Mouse (Mus musculus): ENCODE data around the gene Arhgap10. TPM values are rescaled to one million over a fixed set of nuclear protein-coding genes. Genes with fewer than 3 reads are reported as not detected.

The Arhgap10 gene
- total RNA-seq, 2 experiments from 2014 or later: 3.5 to 21.8 TPM

DNA sequence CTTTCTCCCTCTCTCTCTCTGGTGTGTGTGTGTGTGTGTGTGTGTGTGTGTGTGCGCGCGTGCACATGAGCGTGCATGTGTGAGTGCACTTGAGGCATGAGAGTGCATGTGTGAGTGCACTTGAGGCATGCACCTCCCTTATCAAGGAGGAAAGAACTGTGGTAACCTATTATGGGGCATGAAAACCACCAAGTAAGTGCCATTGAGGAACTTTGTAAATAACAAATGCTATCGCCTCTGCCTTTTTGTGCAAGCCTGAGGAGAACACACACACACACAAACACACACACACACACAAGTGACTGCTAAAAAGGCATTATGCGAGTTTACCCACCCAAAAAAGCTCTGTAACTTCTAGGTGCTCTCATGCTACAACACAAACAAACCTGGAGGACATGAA is 28.5 kb downstream of the Arhgap10 start:
- no peak for ATAC-seq (replicated peaks; ENCODE audit: poor library complexity, severe bottlenecking)

DNA sequence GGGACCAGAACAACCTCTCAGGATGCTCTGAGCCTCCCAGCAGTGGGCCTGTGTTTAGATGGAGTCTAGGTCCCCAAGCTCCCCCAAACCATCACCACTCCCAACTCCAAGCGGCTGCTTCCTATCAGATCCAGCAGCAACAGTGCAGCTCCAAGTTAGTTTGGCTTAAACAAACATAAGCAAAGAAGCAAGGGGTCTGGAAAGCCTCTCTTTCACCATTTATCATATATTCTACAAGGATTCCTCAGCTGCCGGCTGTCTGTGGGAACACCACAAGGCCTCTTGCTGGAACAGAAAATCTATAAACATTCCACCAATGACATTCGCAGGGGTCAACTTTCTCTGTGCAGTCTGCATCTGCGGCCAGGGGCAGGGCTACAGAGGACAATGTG is 29.5 kb downstream of the Arhgap10 start:
- ATAC-seq (replicated peaks; ENCODE audit: poor library complexity, severe bottlenecking): no peak

DNA sequence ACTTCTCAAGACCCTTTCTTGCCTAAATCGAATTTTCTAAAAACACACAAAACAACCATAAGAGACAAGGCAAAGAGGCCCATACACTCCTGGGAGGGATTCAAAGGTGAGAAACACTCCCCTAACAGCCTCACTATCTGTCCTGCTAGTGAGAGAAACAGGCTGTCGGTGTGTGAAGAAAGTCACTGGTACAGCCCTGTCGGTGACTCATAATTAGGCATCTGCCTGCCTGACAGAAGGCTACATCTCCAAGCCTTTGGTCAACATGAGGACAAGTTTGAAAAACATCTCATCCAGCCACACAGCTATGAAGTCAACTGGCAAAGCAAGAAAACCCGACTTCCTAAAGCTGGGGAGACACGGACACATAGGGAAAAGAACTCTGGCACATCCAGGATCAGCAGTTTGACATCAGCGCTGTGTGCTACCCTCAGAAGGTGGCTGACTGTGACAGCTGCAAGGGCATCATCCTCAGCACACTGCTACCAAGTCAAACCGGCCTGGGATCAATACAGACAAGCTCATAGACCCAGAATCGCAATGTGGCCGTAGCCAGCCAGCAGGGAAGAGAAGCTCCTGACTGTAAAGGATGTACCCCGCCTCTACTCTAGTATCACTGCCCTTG is 30.1 kb downstream of the Arhgap10 start:
- ATAC-seq (replicated peaks; ENCODE audit: poor library complexity, severe bottlenecking): no peak

DNA sequence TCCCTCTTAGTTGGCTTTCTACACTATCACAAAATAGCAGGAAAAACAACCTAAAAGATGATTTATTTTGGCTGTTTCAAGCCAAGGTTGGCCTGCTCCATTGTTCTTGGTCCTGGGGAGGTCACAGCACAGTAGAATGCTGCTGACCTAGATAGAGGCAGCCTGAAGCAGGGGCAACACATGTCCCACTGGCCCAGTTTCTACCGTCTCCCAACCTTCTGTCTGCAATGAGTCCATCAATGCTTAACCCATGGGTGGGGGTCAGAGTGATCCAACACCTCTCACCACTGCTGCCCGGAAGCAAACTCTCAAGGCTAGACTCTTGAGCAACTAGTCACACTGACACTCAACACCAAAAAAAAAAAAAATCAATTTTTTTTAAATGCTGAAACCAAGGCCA is 31.0 kb downstream of the Arhgap10 start:
- no peak for ATAC-seq (replicated peaks; ENCODE audit: poor library complexity, severe bottlenecking)

DNA sequence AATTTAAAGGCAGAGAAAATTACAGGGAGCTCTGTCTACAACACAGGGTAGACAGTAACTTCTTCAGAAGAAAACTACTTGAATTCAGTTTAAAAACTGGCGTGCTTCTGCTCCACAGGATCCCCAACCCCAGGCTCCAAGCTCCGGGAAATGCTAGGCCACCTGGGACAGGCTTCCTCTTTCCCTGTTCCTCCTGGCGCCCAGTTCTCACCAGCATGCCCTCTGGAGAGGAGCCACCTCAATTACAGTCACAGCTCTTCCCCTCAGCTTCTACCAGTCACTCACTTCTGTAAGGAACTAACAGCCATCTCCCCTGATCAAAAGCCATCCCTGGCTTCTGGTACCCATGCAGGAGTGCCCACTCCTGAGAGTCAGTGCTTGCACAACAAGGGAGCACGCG is 32.9 kb downstream of the Arhgap10 start:
- peak; percentile 33 for ATAC-seq (replicated peaks; ENCODE audit: poor library complexity, severe bottlenecking)

DNA sequence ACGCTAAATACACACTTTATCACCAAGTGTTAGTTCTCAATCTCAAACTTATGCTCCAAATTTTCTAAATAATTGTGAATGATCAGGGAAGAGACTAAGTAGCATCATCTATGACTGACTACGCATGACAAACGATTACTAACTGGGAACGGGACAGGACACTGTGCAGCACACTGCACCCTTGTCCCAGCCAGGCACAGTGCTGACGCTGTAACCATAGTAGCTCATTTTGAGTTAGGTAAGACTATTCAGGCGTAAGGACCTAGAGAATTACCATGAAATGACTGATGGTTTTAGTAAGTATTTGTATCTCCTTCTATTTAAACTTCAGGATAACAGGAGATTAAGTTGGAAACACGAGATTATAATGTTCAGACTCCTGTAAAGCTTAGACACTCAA is 33.5 kb downstream of the Arhgap10 start:
- no peak for ATAC-seq (replicated peaks; ENCODE audit: poor library complexity, severe bottlenecking)

DNA sequence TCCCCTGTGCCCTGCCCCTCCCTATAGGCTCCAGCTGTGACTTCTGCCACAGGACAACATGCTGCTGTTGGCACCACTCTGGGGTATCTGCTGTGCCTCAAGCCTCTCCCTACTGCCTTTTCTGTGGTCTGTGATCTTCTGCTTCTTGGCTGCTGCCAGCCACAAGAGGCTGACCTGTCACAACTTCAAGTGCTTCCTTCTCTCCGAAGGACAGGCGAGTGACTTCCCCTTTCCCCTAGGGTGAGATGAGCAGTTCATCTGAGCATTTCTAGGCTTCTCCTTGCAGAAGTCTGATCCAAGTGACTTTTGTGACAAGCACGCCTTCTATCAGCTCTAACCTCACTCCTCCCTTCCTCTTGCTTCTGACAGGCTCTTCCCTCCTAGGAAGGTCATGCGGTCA is 34.1 kb downstream of the Arhgap10 start:
- ATAC-seq (replicated peaks; ENCODE audit: poor library complexity, severe bottlenecking): peak; percentile 86

DNA sequence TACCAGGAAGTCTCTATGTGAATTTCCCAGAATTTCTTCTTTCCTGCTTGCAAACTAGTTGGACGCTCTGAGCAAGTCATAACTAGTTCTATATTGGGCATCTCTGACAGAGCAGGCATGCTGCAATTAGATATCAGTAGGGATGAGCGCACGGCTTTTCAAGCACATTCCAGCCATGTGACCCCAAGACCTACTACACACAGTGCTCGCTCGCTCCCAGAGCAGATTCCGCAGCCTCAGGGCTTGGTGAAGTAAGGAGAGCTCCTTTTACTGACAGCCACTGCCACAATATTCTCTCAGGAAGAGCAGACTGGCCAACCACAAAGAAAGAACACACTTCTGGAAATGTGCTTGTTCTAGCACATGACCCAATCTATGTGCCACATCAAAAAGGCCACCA is 36.0 kb downstream of the Arhgap10 start:
- ATAC-seq (replicated peaks; ENCODE audit: poor library complexity, severe bottlenecking): no peak

DNA sequence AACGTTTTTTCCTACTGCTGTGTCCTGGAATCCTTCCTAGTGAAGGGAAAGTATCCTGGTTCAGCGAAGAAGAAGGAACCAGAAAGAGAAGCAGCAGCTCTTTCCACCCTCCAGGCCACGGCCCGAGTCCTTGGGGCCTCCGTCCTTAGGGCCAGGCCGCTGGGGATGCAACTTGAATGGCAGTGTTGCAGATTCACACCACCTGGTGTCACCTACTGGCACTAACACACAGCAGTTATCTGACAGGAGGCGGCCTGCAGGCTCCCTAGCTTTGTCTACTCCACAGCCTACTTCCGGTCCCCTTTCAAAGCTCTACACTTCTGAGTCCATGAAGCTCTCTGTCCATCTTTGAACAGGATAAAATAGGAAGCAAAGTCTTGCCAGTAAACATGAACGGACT is 37.8 kb downstream of the Arhgap10 start:
- ATAC-seq (replicated peaks; ENCODE audit: poor library complexity, severe bottlenecking): no peak

DNA sequence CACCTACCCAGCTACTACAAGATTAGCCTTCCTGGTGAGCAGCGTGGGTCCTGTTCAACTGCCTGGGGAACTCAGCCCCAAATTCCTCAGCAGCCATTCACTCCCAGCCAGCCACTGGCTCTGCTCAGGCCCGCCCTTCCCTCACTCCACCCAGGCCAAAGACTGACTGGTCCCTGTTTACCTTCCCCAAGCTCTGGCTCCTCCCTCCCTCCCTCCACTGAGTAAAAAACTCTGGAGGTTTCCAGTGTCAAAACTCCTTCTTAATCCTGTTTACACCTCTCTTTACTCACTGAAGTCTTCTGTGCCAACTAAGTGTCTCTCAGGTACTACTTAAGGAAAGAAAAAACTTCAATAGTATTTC is 38.9 kb downstream of the Arhgap10 start:
- no peak for ATAC-seq (replicated peaks; ENCODE audit: poor library complexity, severe bottlenecking)

DNA sequence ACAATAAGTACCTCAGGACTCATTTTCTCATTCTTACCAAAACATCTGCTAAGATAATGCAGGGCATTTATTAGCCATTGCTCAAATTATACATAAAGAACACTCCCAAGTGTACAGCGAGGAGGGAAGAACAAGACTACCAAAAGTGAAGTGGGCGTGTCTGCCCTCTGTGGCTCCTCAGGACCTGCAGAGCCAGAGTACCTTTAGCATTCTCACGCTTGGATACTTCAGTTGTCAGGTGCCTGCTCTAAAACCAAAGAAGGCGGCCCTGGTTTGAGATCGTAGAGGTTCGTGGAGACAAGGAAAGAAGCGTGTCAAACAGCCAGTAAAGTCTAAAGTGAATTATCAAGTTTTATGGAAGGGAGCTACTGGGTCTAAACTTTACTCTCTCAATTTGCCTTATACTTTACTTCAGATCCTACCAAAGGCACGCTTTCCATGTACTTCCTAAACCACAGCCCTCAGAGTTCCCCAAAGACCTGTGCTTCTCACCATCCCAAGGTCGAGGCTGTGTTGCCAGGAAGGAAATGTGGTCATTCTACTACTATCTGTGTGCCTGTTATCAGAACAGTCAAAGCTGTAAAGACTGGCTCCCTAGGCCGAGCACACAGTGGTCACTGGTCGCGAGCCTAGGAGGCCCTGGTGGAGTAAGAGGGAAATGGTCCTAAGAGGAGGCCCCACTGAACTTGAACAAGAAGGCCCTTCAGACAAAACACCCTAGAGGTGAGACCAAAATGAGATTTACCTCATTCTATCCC is 39.4 kb downstream of the Arhgap10 start:
- ATAC-seq (replicated peaks; ENCODE audit: poor library complexity, severe bottlenecking): peak; percentile 36

DNA sequence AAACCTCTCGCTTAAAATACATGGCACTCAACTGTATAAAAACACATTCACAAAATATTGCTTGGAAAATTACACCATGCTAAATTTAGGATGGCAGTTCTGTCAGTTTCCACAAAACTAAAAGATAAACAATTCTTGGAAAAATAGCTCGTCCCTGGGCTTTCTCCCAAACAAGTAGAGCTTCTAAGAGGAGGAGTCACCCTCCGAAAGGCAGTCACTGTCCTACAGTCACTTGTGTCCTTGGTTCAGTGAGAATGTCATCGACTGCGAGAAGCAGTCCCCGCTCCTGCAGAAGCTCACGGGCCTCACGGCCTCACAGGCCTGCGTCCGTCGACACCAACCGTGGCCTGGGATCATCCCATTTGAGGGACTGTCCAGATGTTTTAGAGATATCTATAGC is 40.1 kb downstream of the Arhgap10 start:
- no peak for ATAC-seq (replicated peaks; ENCODE audit: poor library complexity, severe bottlenecking)

DNA sequence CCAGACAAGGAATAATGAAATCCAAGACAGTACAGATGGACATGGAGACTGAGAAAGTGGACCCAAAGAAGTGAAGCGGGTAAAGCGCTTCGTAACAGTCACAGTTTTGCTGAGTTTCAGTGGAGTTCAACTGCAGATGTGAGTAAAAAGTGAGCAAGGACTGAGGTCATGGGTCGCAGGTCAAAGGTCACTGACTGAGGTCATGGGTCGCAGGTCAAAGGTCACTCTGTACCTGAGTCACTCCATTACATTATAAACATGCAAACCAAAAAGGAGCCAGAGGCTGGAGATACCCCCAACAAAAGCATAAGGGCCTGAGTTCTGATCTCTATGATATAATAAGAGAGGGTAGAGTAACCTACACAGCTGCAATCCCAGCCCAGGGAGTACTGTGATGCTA is 43.1 kb downstream of the Arhgap10 start:
- no peak for ATAC-seq (replicated peaks; ENCODE audit: poor library complexity, severe bottlenecking)

DNA sequence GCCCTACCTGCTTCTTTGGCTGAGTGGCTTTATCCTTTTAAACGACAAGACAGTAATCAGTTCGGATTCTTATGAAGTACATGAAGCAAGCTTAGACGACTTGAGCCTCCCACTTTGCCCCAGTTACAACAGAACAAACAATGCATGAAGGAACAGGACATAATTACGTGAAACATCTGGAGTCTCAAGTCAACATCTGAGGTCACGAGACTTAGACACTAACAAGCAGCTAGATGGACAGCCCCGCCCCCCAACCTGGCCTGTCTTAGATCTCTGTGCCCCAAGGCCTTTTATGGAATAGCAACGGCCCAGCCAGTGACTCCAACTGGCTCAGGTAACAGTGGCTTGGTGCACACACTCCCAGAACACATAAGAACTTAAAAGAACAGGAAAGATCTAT is 44.0 kb downstream of the Arhgap10 start:
- ATAC-seq (replicated peaks; ENCODE audit: poor library complexity, severe bottlenecking): no peak

DNA sequence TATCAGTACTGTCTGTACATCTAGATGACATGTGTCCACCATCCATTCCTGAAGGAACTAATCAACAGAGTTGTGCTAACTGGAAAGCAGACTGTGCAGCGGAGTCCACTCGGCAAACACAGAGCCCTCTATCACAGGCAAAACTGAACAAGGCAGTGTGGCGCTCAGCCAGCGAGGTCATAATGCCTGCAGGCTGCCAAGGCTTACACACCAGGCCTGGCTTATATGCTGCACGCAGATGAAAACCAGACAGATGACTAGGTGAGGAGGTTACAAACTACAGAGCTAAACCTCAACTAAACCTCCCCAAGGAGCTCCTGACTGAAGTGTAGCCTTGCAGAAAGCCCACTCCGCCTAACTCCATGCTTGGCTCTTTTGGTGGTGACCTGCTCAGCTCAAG is 44.4 kb downstream of the Arhgap10 start:
- no peak for ATAC-seq (replicated peaks; ENCODE audit: poor library complexity, severe bottlenecking)

DNA sequence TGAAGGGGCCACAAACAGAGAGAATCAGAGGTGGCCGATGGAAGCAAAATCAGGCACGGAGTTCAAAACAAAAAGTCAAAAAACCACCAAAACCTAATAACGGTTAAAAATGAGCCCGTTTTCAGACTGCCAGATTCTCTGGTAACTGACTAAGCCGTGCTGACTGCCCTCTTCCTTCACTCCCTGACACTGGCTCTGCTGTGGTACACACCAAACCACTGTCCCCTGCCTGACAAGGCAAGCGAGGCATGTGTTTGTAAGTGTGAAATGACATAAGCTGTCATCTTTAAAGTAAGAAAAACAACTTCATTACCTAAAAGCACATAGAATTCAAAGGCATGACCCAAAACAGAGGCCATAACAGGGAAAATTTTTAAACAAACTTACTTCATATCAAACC is 56.4 kb downstream of the Arhgap10 start:
- no peak for ATAC-seq (replicated peaks; ENCODE audit: poor library complexity, severe bottlenecking)

DNA sequence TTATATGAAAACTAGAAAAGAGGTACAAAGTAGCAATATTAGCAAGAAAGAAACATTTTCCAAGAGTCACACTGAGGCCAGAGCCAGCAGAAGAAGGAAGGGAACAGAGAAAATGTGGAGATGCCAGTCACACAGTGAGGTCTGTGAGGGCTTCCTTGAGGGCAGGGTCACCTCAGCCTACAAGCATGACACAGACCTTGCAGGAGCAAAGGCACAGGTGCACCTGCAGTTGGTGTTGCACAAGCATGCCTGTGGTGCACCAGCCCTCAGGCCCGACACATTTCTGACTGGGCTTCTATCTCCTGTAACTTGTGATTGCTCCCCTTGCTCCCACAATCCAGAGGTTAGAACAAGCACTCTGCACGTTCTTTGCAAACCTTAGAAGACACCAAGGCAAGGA is 57.4 kb downstream of the Arhgap10 start:
- ATAC-seq (replicated peaks; ENCODE audit: poor library complexity, severe bottlenecking): no peak

DNA sequence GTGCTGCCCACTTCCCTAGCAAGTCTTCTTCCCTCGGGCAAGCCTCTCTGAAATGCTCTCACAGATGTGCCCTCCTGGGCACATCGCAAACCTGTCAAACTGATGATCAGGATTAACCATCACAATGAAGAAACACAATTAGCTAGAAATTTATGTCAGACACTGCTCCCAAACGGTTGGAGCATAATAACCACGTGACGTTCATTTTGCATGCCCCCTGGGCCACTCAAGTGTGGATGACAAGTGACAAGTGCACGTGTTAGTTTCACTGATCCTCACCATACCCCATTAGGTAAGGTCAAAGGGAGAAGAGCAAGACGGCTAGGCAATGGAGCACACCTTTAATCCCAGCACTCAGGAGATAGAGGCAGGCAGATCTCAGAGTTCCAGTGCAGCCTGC is 58.1 kb downstream of the Arhgap10 start:
- ATAC-seq (replicated peaks; ENCODE audit: poor library complexity, severe bottlenecking): no peak

DNA sequence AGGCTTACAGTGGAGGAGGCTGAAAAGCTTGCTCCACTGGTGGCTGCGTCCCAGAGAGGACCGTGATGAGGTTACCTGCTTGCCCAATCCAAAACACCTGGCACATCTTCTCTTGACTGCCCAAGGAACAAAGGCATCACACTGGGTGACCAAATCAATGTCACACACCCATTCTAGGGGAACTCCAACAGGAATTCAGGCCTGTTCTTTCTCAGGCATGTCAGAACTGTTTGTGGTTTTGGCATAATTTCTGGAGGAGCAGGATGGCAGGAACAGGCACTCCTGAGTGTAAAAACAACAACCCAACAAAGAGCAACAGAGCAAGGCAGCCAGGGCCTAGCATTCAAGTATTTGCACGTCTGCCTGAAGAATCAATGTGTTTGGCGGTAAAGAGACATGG is 59.2 kb downstream of the Arhgap10 start:
- ATAC-seq (replicated peaks; ENCODE audit: poor library complexity, severe bottlenecking): no peak

DNA sequence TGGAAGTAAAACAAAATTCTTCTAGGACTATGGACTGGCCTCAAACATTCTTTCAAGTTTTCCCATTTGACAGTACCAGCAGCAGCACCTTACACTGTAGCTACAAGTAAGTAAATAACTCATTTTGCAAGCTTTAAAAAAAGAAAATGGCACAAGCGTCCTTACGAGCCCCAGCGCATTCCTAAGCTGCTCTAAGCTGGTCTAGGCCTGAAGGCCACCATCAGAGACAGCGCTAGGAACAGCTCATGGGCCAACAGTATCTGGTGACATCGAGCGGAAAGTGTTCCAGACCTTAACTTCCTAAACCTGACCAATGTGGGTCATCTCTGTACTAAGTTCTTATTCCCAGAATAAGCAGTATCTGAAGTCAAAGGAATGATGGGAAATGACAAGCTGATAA is 61.5 kb downstream of the Arhgap10 start:
- no peak for ATAC-seq (replicated peaks; ENCODE audit: poor library complexity, severe bottlenecking)

DNA sequence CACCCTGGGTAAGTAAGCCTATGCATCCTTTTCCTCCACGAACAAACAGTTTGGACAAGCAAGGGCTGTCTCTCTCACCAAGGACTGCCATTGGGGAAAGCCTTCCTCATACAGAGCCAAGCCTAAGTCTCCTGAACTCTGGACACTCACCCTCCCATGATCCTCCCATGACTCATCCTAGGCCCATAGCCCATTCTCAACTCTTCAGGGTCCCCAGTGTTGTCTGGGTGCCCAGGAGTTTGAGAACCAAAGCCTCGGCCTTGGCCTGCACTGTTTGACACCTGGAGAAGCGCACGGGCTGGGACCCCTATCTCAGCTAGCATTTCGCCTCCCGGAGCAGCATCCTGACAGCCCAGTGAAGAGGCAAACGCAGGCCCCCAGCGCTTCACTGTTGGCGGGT is 63.9 kb downstream of the Arhgap10 start:
- ATAC-seq (replicated peaks; ENCODE audit: poor library complexity, severe bottlenecking): no peak
